ENCODE assay signal across 8 mouse cellular contexts in genomic region chrX:74283092-74283437, GRCm38 (mm10). TPM values are rescaled to one million over a fixed set of nuclear protein-coding genes. Genes with fewer than 3 reads are reported as not detected.
A peak's percentile ranks its signal among the peaks of the same experiment; 100 is the strongest.
DNase-seq lines count a peak whose midpoint lies in the region; ATAC-seq and TF ChIP-seq lines count a peak whose summit lies in the region.

No protein-coding gene starts in this region.

- no peaks in the 10 kb centered on the region for H3K9me3 ChIP-seq in kidney, postnatal 0 days (replicated peaks; ENCODE audit: low read length)
- H3K9me3 ChIP-seq in embryonic facial prominence, embryonic 12.5 days, result no peaks in the 10 kb centered on the region
- no peaks in the 10 kb centered on the region for H3K9me3 ChIP-seq in hindbrain, embryonic 16.5 days (ENCODE audit: control insufficient read depth, low read length)
- no peaks in the 10 kb centered on the region for H3K9me3 ChIP-seq in midbrain, embryonic 16.5 days (replicated peaks; ENCODE audit: control insufficient read depth, low read length, poor library complexity, severe bottlenecking)

- no peaks in the 10 kb centered on the region for H3K27me3 ChIP-seq in kidney, postnatal 0 days (ENCODE audit: insufficient read depth, low read length)
- no peaks in the 10 kb centered on the region for H3K27me3 ChIP-seq in embryonic facial prominence, embryonic 12.5 days
- no peaks in the 10 kb centered on the region for H3K27me3 ChIP-seq in hindbrain, embryonic 16.5 days (replicated peaks; ENCODE audit: control insufficient read depth, insufficient read depth, low read length)
- no peaks in the 10 kb centered on the region for H3K27me3 ChIP-seq in midbrain, embryonic 16.5 days (ENCODE audit: control insufficient read depth, insufficient read depth, low read depth, low read length)

- peak overlapping the region; percentile 57 for H3K4me3 ChIP-seq in kidney, postnatal 0 days (replicated peaks; ENCODE audit: low read depth, low read length)
- H3K4me3 ChIP-seq in embryonic facial prominence, embryonic 12.5 days, result peak overlapping the region; percentile 58
- peak overlapping the region; percentile 56 for H3K4me3 ChIP-seq in hindbrain, embryonic 16.5 days (ENCODE audit: low read length)
- H3K4me3 ChIP-seq in midbrain, embryonic 16.5 days (ENCODE audit: low read depth, low read length), result peak overlapping the region; percentile 58

- peak overlapping the region; percentile 76 for H3K9ac ChIP-seq in kidney, postnatal 0 days (ENCODE audit: low read depth, low read length)
- H3K9ac ChIP-seq in embryonic facial prominence, embryonic 12.5 days, result peak overlapping the region; percentile 67
- peak overlapping the region; percentile 75 for H3K9ac ChIP-seq in hindbrain, embryonic 16.5 days (ENCODE audit: low read depth, low read length)
- peak overlapping the region; percentile 80 for H3K9ac ChIP-seq in midbrain, embryonic 16.5 days (ENCODE audit: low read depth, low read length)

- no peak for DNase-seq in kidney, postnatal 0 days (ENCODE audit: low spot score)
- no peak for DNase-seq in kidney, postnatal 36 days
- DNase-seq in spleen, postnatal 14 days (ENCODE audit: low spot score in 2 of 2), result no peak
- no peak for DNase-seq in left cerebral cortex, postnatal 36 days (ENCODE audit: low spot score in 2 of 2)
- no peak for DNase-seq in layer of hippocampus, adult 9-11 months

- peak overlapping the region; percentile 88 for H3K27ac ChIP-seq in kidney, postnatal 0 days
- peak overlapping the region; percentile 82; the same call in 1 of the 2 replicates for H3K27ac ChIP-seq in embryonic facial prominence, embryonic 12.5 days
- peak overlapping the region; percentile 83 for H3K27ac ChIP-seq in hindbrain, embryonic 16.5 days (ENCODE audit: low read depth, low read length)
- H3K27ac ChIP-seq in midbrain, embryonic 16.5 days (ENCODE audit: low read length), result peak overlapping the region; percentile 82

- no peak; the same call in 1 of the 2 replicates for ATAC-seq in kidney, postnatal 0 days (replicated peaks; ENCODE audit: low FRiP score, low read depth)
- ATAC-seq in embryonic facial prominence, embryonic 12.5 days (ENCODE audit: insufficient number of reproducible peaks, insufficient read depth, low FRiP score, low TSS enrichment), result no peak
- peak; percentile 24 for ATAC-seq in hindbrain, embryonic 16.5 days
- ATAC-seq in midbrain, embryonic 16.5 days, result peak; percentile 52; the same call in 1 of the 2 replicates

- intact Hi-C loops in left cerebral cortex, postnatal 36 days (cut with DNase I), result no loop called here

- H3K4me1 ChIP-seq in kidney, postnatal 0 days (replicated peaks; ENCODE audit: insufficient read depth, low read length), result no peaks in the 10 kb centered on the region
- no peaks in the 10 kb centered on the region for H3K4me1 ChIP-seq in embryonic facial prominence, embryonic 12.5 days
- H3K4me1 ChIP-seq in hindbrain, embryonic 16.5 days (ENCODE audit: control insufficient read depth, insufficient read depth, low read depth, low read length), result peaks cover 3% of the 10 kb centered on the region
- peaks cover 13% of the 10 kb centered on the region for H3K4me1 ChIP-seq in midbrain, embryonic 16.5 days (ENCODE audit: control insufficient read depth, insufficient read depth, low read length)

- H3K4me2 ChIP-seq in kidney, postnatal 0 days (ENCODE audit: low read length), result peak overlapping the region; percentile 77
- H3K4me2 ChIP-seq in embryonic facial prominence, embryonic 12.5 days (replicated peaks), result peak overlapping the region; percentile 66
- H3K4me2 ChIP-seq in hindbrain, embryonic 16.5 days (ENCODE audit: low read length), result peak overlapping the region; percentile 70
- H3K4me2 ChIP-seq in midbrain, embryonic 16.5 days (ENCODE audit: low read length), result peak overlapping the region; percentile 76

- no peaks in the 10 kb centered on the region for H3K36me3 ChIP-seq in kidney, postnatal 0 days (ENCODE audit: insufficient read depth, low read length)
- no peaks in the 10 kb centered on the region for H3K36me3 ChIP-seq in embryonic facial prominence, embryonic 12.5 days
- H3K36me3 ChIP-seq in hindbrain, embryonic 16.5 days (ENCODE audit: control insufficient read depth, insufficient read depth, low read length), result no peaks in the 10 kb centered on the region
- no peaks in the 10 kb centered on the region for H3K36me3 ChIP-seq in midbrain, embryonic 16.5 days (ENCODE audit: control insufficient read depth, insufficient read depth, low read length)

- TF ChIP-seq CTCF in kidney, postnatal 0 days (IDR thresholded peaks at IDR 0.05; ENCODE audit: low read depth), result no peak

- 48% methylated on average over 5 of the region's 5 CpGs for WGBS in kidney, postnatal 0 days
- WGBS in embryonic facial prominence, embryonic 12.5 days, result 30% methylated on average over 5 of the region's 5 CpGs
- WGBS in hindbrain, embryonic 16.5 days, result 27% methylated on average over 5 of the region's 5 CpGs
- 33% methylated on average over 5 of the region's 5 CpGs for WGBS in midbrain, embryonic 16.5 days

RNA-seq across cellular contexts. Expression of gene Dnase1l1, which starts 0.9 kb away (rescaled TPM):
- polyA plus RNA-seq in kidney, postnatal 0 days (2015; fragmentation: Nextera tagmentation; extraction: Ambion mirVana), result 14.1 and 15.0 TPM in 2 replicates
- polyA plus RNA-seq in embryonic facial prominence, embryonic 12.5 days (2016; fragmentation: Nextera tagmentation; extraction: Ambion mirVana), result 9.1 and 9.6 TPM in 2 replicates
- 4.4 and 4.7 TPM in 2 replicates for polyA plus RNA-seq in hindbrain, embryonic 16.5 days (2015; fragmentation: Nextera tagmentation; extraction: Ambion mirVana)
- polyA plus RNA-seq in midbrain, embryonic 16.5 days (2015; fragmentation: Nextera tagmentation; extraction: Ambion mirVana), result 2.8 and 4.3 TPM in 2 replicates
- total RNA-seq in left cerebral cortex, postnatal 36 days (2021), result 1 to 10 TPM; 2.0 to 2.3 TPM

RNA-seq across cellular contexts. Expression of gene Taz, which starts 1.4 kb away (rescaled TPM):
- 90.2 and 91.1 TPM in 2 replicates for polyA plus RNA-seq in kidney, postnatal 0 days (2015; fragmentation: Nextera tagmentation; extraction: Ambion mirVana)
- 84.4 and 85.7 TPM in 2 replicates for polyA plus RNA-seq in embryonic facial prominence, embryonic 12.5 days (2016; fragmentation: Nextera tagmentation; extraction: Ambion mirVana)
- polyA plus RNA-seq in hindbrain, embryonic 16.5 days (2015; fragmentation: Nextera tagmentation; extraction: Ambion mirVana), result 78.4 and 79.0 TPM in 2 replicates
- polyA plus RNA-seq in midbrain, embryonic 16.5 days (2015; fragmentation: Nextera tagmentation; extraction: Ambion mirVana), result 79.8 and 81.3 TPM in 2 replicates
- total RNA-seq in left cerebral cortex, postnatal 36 days (2021), result 10 to 100 TPM; 49.7 to 64.0 TPM

RNA-seq across cellular contexts. Expression of gene Rpl10, which starts 12.5 kb away (rescaled TPM):
- 860 and 883 TPM in 2 replicates for polyA plus RNA-seq in kidney, postnatal 0 days (2015; fragmentation: Nextera tagmentation; extraction: Ambion mirVana)
- polyA plus RNA-seq in embryonic facial prominence, embryonic 12.5 days (2016; fragmentation: Nextera tagmentation; extraction: Ambion mirVana), result 745 and 775 TPM in 2 replicates
- 342 and 444 TPM in 2 replicates for polyA plus RNA-seq in hindbrain, embryonic 16.5 days (2015; fragmentation: Nextera tagmentation; extraction: Ambion mirVana)
- polyA plus RNA-seq in midbrain, embryonic 16.5 days (2015; fragmentation: Nextera tagmentation; extraction: Ambion mirVana), result 454 and 460 TPM in 2 replicates
- total RNA-seq in left cerebral cortex, postnatal 36 days (2021), result 100 to 1,000 TPM; 182 to 197 TPM

RNA-seq across cellular contexts. Expression of gene Atp6ap1, which starts 13.8 kb away (rescaled TPM):
- 150 and 169 TPM in 2 replicates for polyA plus RNA-seq in kidney, postnatal 0 days (2015; fragmentation: Nextera tagmentation; extraction: Ambion mirVana)
- polyA plus RNA-seq in embryonic facial prominence, embryonic 12.5 days (2016; fragmentation: Nextera tagmentation; extraction: Ambion mirVana), result 114 and 120 TPM in 2 replicates
- 331 and 347 TPM in 2 replicates for polyA plus RNA-seq in hindbrain, embryonic 16.5 days (2015; fragmentation: Nextera tagmentation; extraction: Ambion mirVana)
- polyA plus RNA-seq in midbrain, embryonic 16.5 days (2015; fragmentation: Nextera tagmentation; extraction: Ambion mirVana), result 317 and 348 TPM in 2 replicates
- 100 to 1,000 TPM; 340 to 365 TPM for total RNA-seq in left cerebral cortex, postnatal 36 days (2021)

RNA-seq across cellular contexts. Expression of gene Gdi1, which starts 21.7 kb away (rescaled TPM):
- polyA plus RNA-seq in kidney, postnatal 0 days (2015; fragmentation: Nextera tagmentation; extraction: Ambion mirVana), result 95.2 and 111 TPM in 2 replicates
- 305 and 323 TPM in 2 replicates for polyA plus RNA-seq in embryonic facial prominence, embryonic 12.5 days (2016; fragmentation: Nextera tagmentation; extraction: Ambion mirVana)
- 978 and 991 TPM in 2 replicates for polyA plus RNA-seq in hindbrain, embryonic 16.5 days (2015; fragmentation: Nextera tagmentation; extraction: Ambion mirVana)
- polyA plus RNA-seq in midbrain, embryonic 16.5 days (2015; fragmentation: Nextera tagmentation; extraction: Ambion mirVana), result 1,108 and 1,139 TPM in 2 replicates
- 100 to 1,000 TPM; 583 to 584 TPM for total RNA-seq in left cerebral cortex, postnatal 36 days (2021)

Comparison
In these comparisons a context has a peak if more than half of its experiments do, and no peak if none do; other contexts are left out.
1. ATAC-seq: peak in hindbrain, embryonic 16.5 days (single experiment) and midbrain, embryonic 16.5 days (single experiment); none in kidney, postnatal 0 days (single experiment) and embryonic facial prominence, embryonic 12.5 days (single experiment).
2. Peak in every context shown above with its lines, with median percentiles within 50 percentile points of each other: H3K27ac ChIP-seq, H3K4me2 ChIP-seq, H3K4me3 ChIP-seq and H3K9ac ChIP-seq.